Mouse (Mus musculus) megakaryocyte-erythroid progenitor cell, adult 5-6 weeks (primary cell): Measurements from ENCODE around the gene Chst5. TPM values are rescaled to one million over a fixed set of nuclear protein-coding genes. Genes with fewer than 3 reads are reported as not detected.
A peak's percentile ranks its signal among the peaks of the same experiment; 100 is the strongest.
"Not testable (repeated sequence)": the region's sequence is repeated elsewhere in the genome, so short reads cannot be mapped to it uniquely, and the experiment has no call there.

Experiments
- ATAC-seq: replicated peaks from 2 replicates; pipeline ENCODE4 v1.8.0; 2016; ENCODE audit warnings: mild to moderate bottlenecking, inconsistent platforms; ENCODE audit not compliant: severe bottlenecking, poor library complexity, low FRiP score, low TSS enrichment
- total RNA-seq, 2 experiments: library from RNA; stranded (forward) in 1 of 2; stranded (reverse) in 1 of 2; fragments of 200-1000, 215-1000 nt in 1 of 2; fragments of >200 nt in 1 of 2; fragmentation: Nextera tagmentation in 1 of 2; gene quantifications; 2 replicates each; pipeline ENCODE4 v1.2.3; 2014 to 2017

Chst5 gene
- total RNA-seq (2014; fragmentation: Nextera tagmentation): not detected in 2 replicates
- total RNA-seq (2017): not detected in 2 replicates

DNA sequence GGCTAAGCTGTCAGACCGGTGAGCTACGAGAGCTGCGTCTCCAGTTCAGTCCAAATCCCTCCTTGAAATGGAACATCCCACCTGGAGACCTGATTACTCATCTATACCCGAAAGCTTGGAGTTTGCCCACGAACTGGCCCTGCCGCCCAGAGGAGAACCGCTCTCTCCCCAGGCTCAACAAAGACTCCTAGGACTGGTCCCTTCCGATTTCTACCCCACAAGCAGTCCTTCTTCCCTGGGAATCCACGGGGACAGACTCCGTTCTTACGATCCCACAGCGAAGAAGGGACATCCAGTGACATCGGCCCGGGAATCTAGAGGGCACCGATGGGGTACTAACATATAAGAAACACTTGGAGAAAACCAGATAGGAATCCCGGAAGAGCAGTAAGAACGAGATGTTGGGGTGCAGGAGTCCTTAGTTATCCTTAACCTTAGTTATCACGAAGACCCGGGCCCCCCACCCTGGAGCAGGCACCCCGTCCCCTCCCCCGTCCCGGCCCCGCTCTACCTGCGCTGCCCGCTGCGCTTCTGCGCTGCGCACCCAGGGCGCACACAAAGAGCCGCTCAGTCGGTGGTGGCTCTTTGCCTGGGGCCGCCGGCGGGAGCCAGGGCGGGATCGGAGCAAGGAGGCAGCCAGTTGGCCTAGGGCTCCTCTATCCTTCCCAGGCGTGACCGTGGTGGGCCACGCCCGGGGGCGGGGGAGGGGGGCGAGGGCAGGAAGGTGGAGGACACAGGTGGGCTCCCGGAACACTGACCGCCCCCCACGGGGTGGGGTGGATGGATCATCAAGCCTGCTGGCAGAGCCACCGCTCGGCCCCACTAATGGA lies at the start of gene Chst5:
Chst5 (minus strand) TSS at position 827 of the 830 bp plus-strand sequence.
- no peak for ATAC-seq

GRCm38 (mm10) chr8:111957231-111957630 lies 47.0 kb upstream of the Chst5 start:
- no peak for ATAC-seq

- ATAC-seq: no peak
Measured at GRCm38 (mm10) chr8:111955879-111956278, 45.6 kb upstream of the Chst5 start.

DNA sequence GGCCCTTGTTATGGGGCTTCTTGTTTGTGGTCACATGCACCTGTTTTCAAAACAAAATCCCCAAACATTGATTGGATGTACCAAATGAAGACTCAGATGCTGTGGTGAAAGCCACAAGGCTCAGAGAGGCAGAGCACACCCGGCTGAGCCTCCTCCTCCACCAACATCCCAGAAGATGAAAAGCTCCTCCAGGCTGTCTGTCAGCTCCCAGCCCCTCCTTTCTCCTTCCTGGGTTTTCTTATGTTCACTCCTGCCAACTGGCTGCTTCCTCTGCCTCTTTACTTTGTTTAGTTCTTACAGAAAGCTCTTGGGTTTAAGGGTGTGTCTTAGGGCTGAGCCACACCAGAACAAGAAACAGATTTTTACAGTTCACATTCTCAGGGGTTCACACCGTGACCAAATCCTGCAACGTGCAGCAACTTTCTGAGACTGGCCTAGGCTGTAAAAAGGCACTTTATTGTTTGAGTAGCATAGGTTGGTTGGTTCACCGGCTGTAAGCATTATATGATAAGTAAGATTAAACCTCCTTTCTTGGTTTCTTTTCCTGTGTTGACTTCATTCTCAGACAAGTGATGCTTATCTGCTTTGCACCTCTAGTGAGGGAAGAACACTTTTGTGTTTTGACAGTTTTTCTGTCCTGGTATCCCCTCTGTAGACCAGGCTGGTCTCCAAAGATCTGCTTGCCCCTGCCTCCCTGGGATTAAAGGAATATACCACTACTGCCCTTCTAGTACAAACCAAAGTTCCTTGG lies 44.8 kb upstream of the Chst5 start:
- peak; percentile 34; the same call in 1 of the 2 replicates for ATAC-seq

GRCm38 (mm10) chr8:111951936-111952335 lies 41.7 kb upstream of the Chst5 start:
- ATAC-seq: no peak

DNA sequence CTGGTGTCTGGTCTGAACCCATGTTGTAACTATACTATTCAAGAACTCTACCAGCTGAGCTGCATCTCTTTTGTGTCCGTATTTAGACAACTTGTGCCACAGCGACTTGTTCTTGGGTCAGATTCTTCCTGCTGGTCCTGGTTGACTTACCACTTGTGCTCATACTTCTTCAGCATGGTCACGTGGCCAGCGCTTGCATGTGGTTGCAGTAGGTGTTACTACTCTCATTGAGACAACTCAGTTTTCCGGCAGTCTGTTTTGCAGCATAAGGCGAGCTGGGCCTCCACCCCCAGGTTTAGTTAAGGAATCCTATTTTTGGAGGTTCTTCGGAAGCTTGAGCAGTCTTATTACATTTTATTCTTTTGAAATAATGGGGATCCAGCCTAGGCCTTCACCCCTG lies 41.1 kb upstream of the Chst5 start:
- no peak for ATAC-seq

GRCm38 (mm10) chr8:111950846-111951245 lies 40.6 kb upstream of the Chst5 start:
- no peak for ATAC-seq

DNA sequence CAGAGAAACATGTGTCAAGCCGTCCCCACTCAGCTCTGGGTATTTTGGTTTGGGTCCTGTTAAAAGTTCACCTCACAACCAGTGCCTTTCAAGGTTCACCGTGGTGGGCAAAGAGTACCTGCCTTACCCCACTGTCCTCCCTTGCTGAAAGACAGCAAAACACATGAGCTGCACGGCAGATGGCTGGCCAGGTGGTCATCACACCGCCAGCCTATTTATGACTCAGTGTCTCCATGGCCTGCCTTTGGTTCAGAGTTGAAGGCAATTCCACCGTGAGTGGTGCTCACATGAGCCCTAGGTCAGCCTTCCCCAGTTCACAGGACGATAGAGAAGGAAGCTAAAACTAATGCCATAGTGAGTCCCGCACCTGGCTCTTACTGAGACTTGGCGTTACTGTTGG lies 37.7 kb upstream of the Chst5 start:
- no peak for ATAC-seq

DNA sequence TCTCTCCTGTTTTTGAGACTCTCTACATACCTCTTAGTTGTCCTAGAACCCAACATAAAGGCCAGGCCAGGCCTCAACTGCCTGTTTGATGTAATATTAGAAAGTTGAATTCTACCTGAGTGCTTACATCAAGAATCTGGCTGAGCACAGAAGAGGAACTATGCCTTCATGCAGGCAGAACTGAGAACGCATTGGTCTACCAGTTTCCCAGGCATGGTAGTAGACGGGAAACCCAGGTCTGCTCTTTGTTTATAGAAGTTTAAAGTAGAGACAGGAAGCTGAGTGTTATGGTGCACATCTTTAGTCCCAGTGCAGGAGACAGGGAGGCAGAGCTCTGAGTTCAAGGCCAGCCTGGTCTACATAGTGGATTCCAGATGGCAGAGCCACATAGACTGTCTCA lies 36.9 kb upstream of the Chst5 start:
- ATAC-seq: no peak

DNA sequence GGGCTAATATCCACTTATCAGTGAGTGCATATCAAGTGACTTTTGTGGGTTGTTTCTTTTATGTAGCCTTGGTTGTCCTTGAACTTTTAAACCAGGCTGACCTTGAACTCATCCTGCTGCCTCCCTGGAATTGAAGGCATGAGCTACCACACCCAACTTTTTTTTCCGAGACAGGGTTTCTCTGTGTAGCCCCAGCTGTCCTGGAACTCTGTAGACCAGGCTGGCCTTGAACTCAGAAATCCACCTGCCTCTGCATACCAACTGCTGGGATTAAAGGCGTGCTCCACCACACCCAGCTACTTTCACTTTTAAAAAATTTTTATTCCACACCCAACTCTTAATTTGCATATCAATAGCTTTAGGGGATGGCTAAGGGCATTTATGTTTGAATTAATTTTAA lies 33.3 kb upstream of the Chst5 start:
- ATAC-seq: no peak

- ATAC-seq: peak; percentile 72
Measured at GRCm38 (mm10) chr8:111941101-111941454, 30.8 kb upstream of the Chst5 start.

DNA sequence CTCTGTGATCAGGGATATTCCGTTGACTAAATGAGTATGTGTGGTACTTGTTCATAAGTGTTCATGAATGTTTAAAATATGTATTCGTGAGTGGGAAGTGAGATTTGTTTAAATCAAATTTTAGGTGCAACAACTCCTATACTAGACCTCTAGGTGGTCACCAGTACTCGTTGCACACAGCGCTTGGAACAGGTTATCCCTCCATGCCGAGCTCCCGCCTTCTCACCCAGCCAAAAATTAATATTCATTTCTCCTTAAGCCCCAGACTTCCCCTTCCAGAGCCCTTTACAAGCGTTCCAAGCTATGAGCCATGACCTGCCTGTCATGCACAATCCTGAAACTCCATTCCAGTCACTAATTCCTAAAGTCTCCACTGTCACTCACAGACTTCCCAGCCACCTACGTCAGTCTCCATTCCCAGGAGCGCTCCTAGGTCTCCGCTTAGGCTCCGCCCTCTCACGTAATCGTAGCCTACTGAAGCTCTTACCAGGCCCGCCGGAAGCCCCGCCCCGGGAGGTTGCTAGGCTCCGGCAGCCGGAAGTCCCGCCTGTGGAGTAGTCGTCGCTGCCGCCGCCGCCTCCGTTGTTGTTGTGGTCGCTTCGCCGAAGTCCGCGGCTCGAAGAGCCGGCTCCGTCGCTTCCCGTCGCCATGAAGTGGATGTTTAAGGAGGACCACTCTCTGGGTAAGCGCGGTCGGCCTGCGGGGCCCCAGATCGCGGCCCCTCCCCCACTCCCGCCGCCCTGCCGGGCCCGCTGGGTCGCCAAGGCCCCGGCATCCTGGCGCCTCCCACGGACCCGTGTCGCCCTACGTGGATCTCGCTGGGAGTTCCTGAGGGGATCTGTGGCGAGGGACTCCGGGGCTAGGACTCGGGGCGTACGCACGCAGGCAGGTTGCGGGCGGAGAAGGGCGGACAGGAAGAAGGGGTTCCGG lies 30.2 kb upstream of the Chst5 start, which contains the start of gene Gabarapl2:
Gabarapl2 (plus strand) TSS at position 533 of the 930 bp plus-strand sequence.
- peak; percentile 92 for ATAC-seq

GRCm38 (mm10) chr8:111939516-111940142 lies 29.4 kb upstream of the Chst5 start:
- peak; percentile 78 for ATAC-seq

DNA sequence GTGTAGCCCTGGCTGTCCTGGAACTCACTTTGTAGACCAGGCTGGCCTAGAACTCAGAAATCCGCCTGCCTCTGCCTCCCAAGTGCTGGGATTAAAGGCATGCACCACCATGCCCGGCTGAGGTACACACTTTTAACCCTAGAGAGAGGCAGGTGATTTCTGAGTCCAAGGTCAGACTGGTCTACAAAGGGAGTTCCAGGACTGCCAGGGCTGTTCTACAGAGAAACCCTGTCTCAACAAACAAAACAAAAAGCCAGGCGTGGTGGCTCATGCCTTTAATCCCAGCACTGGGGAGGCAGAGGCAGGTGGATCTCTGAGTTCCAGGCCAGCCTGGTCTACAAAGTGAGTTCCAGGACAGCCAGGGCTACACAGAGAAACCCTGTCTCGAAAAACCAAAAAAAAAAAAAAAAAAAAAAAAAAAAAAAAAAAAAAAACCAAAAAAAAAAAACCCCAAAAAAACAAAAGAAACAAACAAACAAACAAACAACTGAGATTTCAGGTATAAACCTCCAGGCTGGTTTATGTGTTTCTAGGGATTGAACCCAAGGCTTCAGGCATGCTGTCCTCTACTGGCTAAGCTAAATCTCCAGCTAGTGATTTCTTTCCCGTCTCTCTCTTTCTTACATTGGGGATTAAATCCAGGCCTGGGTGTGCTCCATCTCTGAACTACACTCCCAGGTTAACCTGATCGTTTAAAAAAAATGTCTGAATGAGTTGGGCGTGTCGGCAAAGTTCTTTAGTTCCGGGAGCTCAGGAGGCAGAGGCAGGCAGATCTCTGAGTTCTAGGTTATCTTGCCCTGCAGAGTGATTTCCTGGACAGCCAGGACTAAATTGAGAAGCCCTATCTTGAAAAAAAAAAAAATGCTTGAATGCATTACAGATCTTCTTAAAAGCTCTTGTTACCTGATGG lies 28.1 kb upstream of the Chst5 start:
- not testable (repeated sequence) for ATAC-seq

DNA sequence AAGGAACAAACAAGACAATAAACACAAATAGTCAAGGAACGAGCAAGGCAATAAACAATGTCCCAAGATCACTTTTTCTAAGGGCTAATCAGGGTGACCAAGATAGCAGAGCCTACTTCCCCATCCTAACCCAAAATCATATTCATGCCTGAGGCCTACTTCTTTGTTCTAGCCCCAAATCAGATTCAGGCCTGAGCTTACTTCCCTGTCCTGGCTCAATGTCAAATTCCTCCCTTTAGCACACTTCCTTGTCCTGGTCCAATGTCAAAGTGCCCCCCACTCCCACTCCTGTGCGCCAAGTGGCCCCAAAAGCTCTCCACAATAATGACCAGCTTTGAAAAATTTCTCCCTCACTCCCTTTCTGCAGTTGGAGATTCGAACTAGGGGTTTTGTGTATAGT lies 26.9 kb upstream of the Chst5 start:
- no peak for ATAC-seq

GRCm38 (mm10) chr8:111934201-111934600 lies 24.0 kb upstream of the Chst5 start:
- no peak for ATAC-seq

- ATAC-seq: peak; percentile 99
Measured at GRCm38 (mm10) chr8:111933348-111934076, 23.3 kb upstream of the Chst5 start, which contains the start of gene Tmem231. Tmem231 (minus strand) TSS chr8:111933881.
